Mouse (Mus musculus) thymus, adult 2 months (tissue): Measurements from ENCODE around the gene Sema5b.

Source experiments
- CTCF ChIP-seq: fragments of 200-500 bp; IDR thresholded peaks from 2 replicates; pipeline ENCODE4 v1.5.1; 2012; ENCODE audit warnings: mild to moderate bottlenecking, control low read depth, low read length, moderate library complexity, borderline replicate concordance; ENCODE audit not compliant: control insufficient read depth, poor library complexity, insufficient read depth; ENCODE audit errors: extremely low read depth
- POLR2A ChIP-seq: fragments of 200-500 bp; IDR thresholded peaks from 2 replicates; pipeline ENCODE4 v1.6.1; 2012; ENCODE audit warnings: mild to moderate bottlenecking, low read length, control low read depth, moderate library complexity; ENCODE audit not compliant: control insufficient read depth, poor library complexity, insufficient read depth; ENCODE audit errors: extremely low read depth

DNA sequence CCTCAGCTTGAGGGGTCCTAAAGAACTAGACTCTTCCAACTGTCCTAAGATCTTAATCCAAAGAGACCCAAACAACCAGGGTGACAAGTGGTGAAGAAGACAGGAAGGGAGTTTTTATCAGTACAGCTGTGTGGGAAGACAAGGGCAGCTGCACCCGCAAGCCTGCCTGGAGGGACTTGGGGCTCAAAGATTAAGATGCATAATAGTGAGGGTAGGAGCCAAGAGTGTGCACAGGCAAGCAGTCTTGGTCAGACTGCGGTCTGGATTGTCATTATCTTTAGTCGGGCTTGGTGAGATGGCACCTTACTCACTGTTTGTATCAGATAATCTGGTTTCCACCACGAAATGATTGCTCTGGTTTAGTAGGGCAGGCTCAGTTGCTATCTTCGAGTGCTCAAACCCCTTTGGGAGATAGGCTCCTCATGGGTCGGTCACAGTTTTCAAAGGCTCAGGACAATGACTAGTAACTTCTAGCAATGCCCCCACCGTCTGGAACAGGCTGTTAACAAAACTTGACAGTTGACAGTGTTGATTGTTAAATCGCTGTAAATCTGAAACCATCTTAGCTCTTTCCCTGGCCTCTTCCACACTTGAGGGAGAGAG lies 136.7 kb downstream of the Sema5b start:
- TF ChIP-seq CTCF: no peak
- no peak for TF ChIP-seq POLR2A
